Mouse (Mus musculus) frontal cortex, postnatal 14 days (tissue): ENCODE results near the gene Agbl3.

Experiments used
- DNase-seq, 2 experiments: peaks; one replicate each; pipeline ENCODE4 v3.0.0; 2022; ENCODE audit warnings: low spot score in 2 of 2

Agbl3 gene

DNA sequence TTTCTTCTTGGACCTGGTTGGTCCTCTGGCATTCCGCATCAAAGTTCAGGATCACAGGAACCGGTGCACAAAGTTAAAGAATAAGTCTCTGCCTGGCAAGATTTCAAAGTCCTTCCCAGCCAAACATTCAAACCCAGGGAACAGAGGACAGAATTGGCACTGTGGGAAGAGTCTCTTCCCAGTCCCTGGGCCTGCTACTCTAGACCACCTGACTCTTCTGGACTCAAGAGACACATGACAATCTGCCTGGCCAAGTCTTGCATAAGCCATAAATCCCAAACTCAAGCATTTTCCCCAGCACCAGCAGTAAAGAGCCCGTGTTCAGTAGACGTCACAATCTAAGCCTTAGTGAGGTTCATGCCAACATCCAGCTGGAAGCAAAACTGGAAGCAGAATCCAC is 126.4 kb downstream of the Agbl3 start:
- DNase-seq, result no peak

DNA sequence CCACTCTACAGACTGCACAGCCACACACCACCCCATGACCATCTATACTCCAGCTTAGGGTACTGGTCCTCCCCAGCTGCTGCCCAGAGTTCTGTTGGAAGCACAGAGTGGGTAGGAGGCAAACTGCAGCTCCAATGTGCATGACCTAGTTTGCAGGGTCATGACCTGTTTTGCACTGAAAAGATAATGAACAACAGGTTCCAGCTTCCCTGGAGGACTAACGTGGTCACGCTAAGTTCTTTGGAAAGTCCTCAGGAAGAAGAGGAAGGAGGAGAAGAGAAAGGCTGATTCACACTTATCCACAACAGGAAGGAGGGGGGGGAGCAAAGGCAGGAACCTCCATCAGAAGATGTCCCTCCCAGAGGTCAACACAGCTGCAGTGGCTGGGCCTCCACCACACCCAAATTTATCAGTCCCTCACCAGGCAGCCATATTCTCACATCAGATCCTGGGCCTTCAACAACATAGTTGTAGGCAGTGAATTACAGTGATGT is 126.9 kb downstream of the Agbl3 start:
- DNase-seq, result no peak

DNA sequence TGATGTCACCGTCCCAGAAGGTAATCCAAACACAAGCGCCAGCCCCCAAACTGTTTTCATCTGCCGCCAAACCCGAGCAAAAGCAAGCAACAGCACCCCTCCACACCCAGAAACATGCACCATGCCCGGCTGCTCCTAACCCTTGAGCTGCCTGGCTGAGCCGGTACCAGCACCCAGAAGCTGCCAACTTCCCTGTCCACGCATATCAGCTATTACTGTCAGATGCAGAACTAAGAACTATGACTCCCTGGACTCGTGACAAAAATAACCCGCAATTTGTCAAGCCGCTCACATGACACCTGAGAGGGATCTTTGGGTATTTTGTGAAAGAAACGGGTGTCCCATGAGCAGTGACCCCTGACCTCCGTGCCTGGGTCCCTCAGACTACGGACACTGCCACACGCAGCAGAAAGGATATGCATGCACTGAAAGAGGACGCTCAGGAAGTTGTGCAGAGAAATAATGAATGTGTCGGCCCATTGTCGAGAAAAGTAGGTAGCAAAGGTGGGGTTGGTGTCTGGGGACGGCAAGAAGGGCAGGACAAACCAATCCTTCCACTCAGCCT is 127.5 kb downstream of the Agbl3 start:
- DNase-seq, result no peak
